Mouse (Mus musculus) ES-E14 (cell line): ENCODE data around the gene Vps53.
A peak's percentile ranks its signal among the peaks of the same experiment; 100 is the strongest.

Experiments used
- MAFK ChIP-seq: IDR thresholded peaks from 2 replicates; pipeline ENCODE4 v1.6.1; 2014; ENCODE audit warnings: mild to moderate bottlenecking, low read depth, low read length, inconsistent platforms; ENCODE audit not compliant: insufficient read depth
- ZC3H11A ChIP-seq: IDR thresholded peaks from 2 replicates; pipeline ENCODE4 v1.6.1; 2012; ENCODE audit warnings: low read depth, mild to moderate bottlenecking, inconsistent platforms, low read length, borderline replicate concordance
- ZNF384 ChIP-seq: IDR thresholded peaks from 2 replicates; pipeline ENCODE4 v1.6.1; 2012; ENCODE audit warnings: low read depth, low read length, inconsistent platforms

DNA sequence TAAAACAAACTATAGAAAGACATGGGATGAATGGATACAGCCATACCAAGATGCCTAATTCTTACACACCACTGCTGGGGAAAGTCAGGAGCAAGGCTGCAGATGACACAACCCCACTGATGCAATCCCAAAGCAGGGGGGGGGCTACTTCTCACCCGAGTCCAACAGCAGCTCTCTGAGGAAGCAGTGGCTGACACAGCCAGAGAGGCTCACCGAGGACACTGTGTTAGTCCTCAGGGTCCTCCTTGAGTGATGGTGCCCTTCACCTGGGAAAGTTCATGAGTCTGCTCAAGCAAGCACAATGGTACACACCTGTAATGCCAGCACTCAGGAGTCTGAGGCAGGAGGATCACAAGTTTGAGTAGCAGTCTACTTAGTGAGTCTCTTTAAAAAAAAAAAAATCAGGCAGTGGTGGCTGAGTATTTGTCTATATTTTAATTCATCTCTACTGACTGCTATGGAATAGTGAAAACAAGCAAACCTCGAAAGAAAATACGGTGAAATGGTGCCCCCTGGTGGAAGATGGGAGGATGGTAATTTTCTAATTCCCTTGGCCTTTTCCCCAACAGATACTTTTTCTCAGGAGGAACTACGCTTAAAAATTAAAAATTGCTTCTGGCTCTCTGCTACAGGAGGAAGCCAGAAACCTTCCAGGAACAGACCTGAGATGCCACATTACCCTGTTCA is 12.2 kb downstream of the Vps53 start:
- no peak for TF ChIP-seq ZNF384
- TF ChIP-seq MAFK, result no peak
- TF ChIP-seq ZC3H11A, result peak; percentile 97
